Mouse (Mus musculus): ENCODE measurements around the gene Arsa. TPM values are rescaled to one million over a fixed set of nuclear protein-coding genes. Genes with fewer than 3 reads are reported as not detected.
A peak's percentile ranks its signal among the peaks of the same experiment; 100 is the strongest.

The Arsa gene
- polyA plus RNA-seq, 1 experiment from 2014 or later, result 5.0 TPM

- Histone ChIP-seq H3K4me2 (ENCODE audit: low read depth, low read length) (peak within 1 kb of the TSS; percentile 56), H3K9ac (ENCODE audit: low read depth, low read length) (no peak within 1 kb of the TSS), H3K27ac (ENCODE audit: low read length) (no peak within 1 kb of the TSS), H3K4me1 (ENCODE audit: control insufficient read depth, low read depth, low read length) (peaks cover 5% of the 10 kb centered on the region), H3K9me3 (replicated peaks; ENCODE audit: control insufficient read depth, low read length) (no peaks in the 10 kb centered on the region), H3K36me3 (ENCODE audit: control insufficient read depth, insufficient read depth) (no peaks in the 10 kb centered on the region), H3K27me3 (ENCODE audit: control insufficient read depth, insufficient read depth, low read depth, low read length) (peaks cover 29% of the 10 kb centered on the region), H3K4me3 (ENCODE audit: low read depth, low read length) (peak within 1 kb of the TSS; percentile 33)
- WGBS (ENCODE audit: insufficient replicate concordance), result 1% methylated on average over 52 of the region's 53 CpGs
- no peak for ATAC-seq (ENCODE audit: low read depth)
These were observed 23.3 kb downstream of the Arsa start, which contains the start of gene Mapk8ip2 for GRCm38 (mm10) chr15:89453865-89454478. Gene Mapk8ip2 (plus strand): TSS chr15:89453913.

- Histone ChIP-seq H3K27ac (ENCODE audit: low read length) (no peak overlapping the region), H3K36me3 (ENCODE audit: control insufficient read depth, insufficient read depth) (no peaks in the 10 kb centered on the region), H3K4me3 (ENCODE audit: low read depth, low read length) (no peak overlapping the region), H3K27me3 (ENCODE audit: control insufficient read depth, insufficient read depth, low read depth, low read length) (peaks cover 23% of the 10 kb centered on the region), H3K9ac (ENCODE audit: low read depth, low read length) (no peak overlapping the region), H3K4me2 (ENCODE audit: low read depth, low read length) (no peak overlapping the region), H3K4me1 (ENCODE audit: control insufficient read depth, low read depth, low read length) (peaks cover 5% of the 10 kb centered on the region), H3K9me3 (replicated peaks; ENCODE audit: control insufficient read depth, low read length) (no peaks in the 10 kb centered on the region)
- 5% methylated on average over 24 of the region's 24 CpGs for WGBS (ENCODE audit: insufficient replicate concordance)
- ATAC-seq (ENCODE audit: low read depth), result 0 out of 2 replicates have a peak, but pooled peaks have one; percentile 16
These were observed 24.0 kb downstream of the Arsa start for GRCm38 (mm10) chr15:89452906-89453864.

GRCm38 (mm10) chr15:89442486-89443070, 34.6 kb downstream of the Arsa start:
- Histone ChIP-seq H3K9ac (ENCODE audit: low read depth, low read length) (no peak overlapping the region), H3K36me3 (ENCODE audit: control insufficient read depth, insufficient read depth) (no peaks in the 10 kb centered on the region), H3K27me3 (ENCODE audit: control insufficient read depth, insufficient read depth, low read depth, low read length) (no peaks in the 10 kb centered on the region), H3K9me3 (replicated peaks; ENCODE audit: control insufficient read depth, low read length) (no peaks in the 10 kb centered on the region), H3K4me3 (ENCODE audit: low read depth, low read length) (no peak overlapping the region), H3K4me1 (ENCODE audit: control insufficient read depth, low read depth, low read length) (no peaks in the 10 kb centered on the region), H3K4me2 (ENCODE audit: low read depth, low read length) (no peak overlapping the region), H3K27ac (ENCODE audit: low read length) (no peak overlapping the region)
- 34% methylated on average over 8 of the region's 8 CpGs for WGBS (ENCODE audit: insufficient replicate concordance)
- no peak for ATAC-seq (ENCODE audit: low read depth)

- Histone ChIP-seq H3K9me3 (replicated peaks; ENCODE audit: control insufficient read depth, low read length) (no peaks in the 10 kb centered on the region), H3K4me1 (ENCODE audit: control insufficient read depth, low read depth, low read length) (peaks cover 5% of the 10 kb centered on the region), H3K4me2 (ENCODE audit: low read depth, low read length) (no peak overlapping the region), H3K4me3 (ENCODE audit: low read depth, low read length) (no peak overlapping the region), H3K36me3 (ENCODE audit: control insufficient read depth, insufficient read depth) (no peaks in the 10 kb centered on the region), H3K9ac (ENCODE audit: low read depth, low read length) (no peak overlapping the region), H3K27ac (ENCODE audit: low read length) (no peak overlapping the region), H3K27me3 (ENCODE audit: control insufficient read depth, insufficient read depth, low read depth, low read length) (no peaks in the 10 kb centered on the region)
- 63% methylated on average over 5 of the region's 5 CpGs for WGBS (ENCODE audit: insufficient replicate concordance)
- no peak for ATAC-seq (ENCODE audit: low read depth)
These were observed 41.3 kb downstream of the Arsa start for GRCm38 (mm10) chr15:89435878-89436277.

- ATAC-seq (ENCODE audit: low read depth), result no peak
- Histone ChIP-seq H3K9ac (ENCODE audit: low read depth, low read length) (no peak overlapping the region), H3K27ac (ENCODE audit: low read length) (no peak overlapping the region)
These were observed 43.1 kb downstream of the Arsa start for GRCm38 (mm10) chr15:89434136-89434535.

GRCm38 (mm10) chr15:89432946-89433345, 44.3 kb downstream of the Arsa start:
- no peaks in the 10 kb centered on the region for H3K27me3 ChIP-seq (ENCODE audit: control insufficient read depth, insufficient read depth, low read depth, low read length)
- H3K4me1 ChIP-seq (ENCODE audit: control insufficient read depth, low read depth, low read length), result peaks cover 14% of the 10 kb centered on the region
- no peak for ATAC-seq (ENCODE audit: low read depth)
- H3K4me2 ChIP-seq (ENCODE audit: low read depth, low read length), result no peak overlapping the region
- no peaks in the 10 kb centered on the region for H3K9me3 ChIP-seq (replicated peaks; ENCODE audit: control insufficient read depth, low read length)
- no peaks in the 10 kb centered on the region for H3K36me3 ChIP-seq (ENCODE audit: control insufficient read depth, insufficient read depth)
- no peak overlapping the region for H3K27ac ChIP-seq (ENCODE audit: low read length)
- no peak overlapping the region for H3K9ac ChIP-seq (ENCODE audit: low read depth, low read length)
- H3K4me3 ChIP-seq (ENCODE audit: low read depth, low read length), result no peak overlapping the region
- WGBS (ENCODE audit: insufficient replicate concordance), result 69% methylated on average over 4 of the region's 4 CpGs

More at GRCm38 (mm10) chr15:89434136-89434535, 43.1 kb downstream of the Arsa start:
- Histone ChIP-seq H3K4me2 (ENCODE audit: low read depth, low read length) (no peak overlapping the region), H3K4me1 (ENCODE audit: control insufficient read depth, low read depth, low read length) (peaks cover 6% of the 10 kb centered on the region), H3K36me3 (ENCODE audit: control insufficient read depth, insufficient read depth) (no peaks in the 10 kb centered on the region), H3K27me3 (ENCODE audit: control insufficient read depth, insufficient read depth, low read depth, low read length) (no peaks in the 10 kb centered on the region), H3K4me3 (ENCODE audit: low read depth, low read length) (no peak overlapping the region), H3K9me3 (replicated peaks; ENCODE audit: control insufficient read depth, low read length) (no peaks in the 10 kb centered on the region)
- 48% methylated on average over 3 of the region's 3 CpGs for WGBS (ENCODE audit: insufficient replicate concordance)

- ATAC-seq (ENCODE audit: low read depth), result no peak
- no peak overlapping the region for H3K27ac ChIP-seq (ENCODE audit: low read length)
- no peak overlapping the region; the same call in 1 of the 2 replicates for H3K9ac ChIP-seq (ENCODE audit: low read depth, low read length)
- H3K36me3 ChIP-seq (ENCODE audit: control insufficient read depth, insufficient read depth), result no peaks in the 10 kb centered on the region
- no peak overlapping the region for H3K4me3 ChIP-seq (ENCODE audit: low read depth, low read length)
- no peaks in the 10 kb centered on the region for H3K27me3 ChIP-seq (ENCODE audit: control insufficient read depth, insufficient read depth, low read depth, low read length)
- no peak overlapping the region for H3K4me2 ChIP-seq (ENCODE audit: low read depth, low read length)
- peaks cover 14% of the 10 kb centered on the region for H3K4me1 ChIP-seq (ENCODE audit: control insufficient read depth, low read depth, low read length)
- no peaks in the 10 kb centered on the region for H3K9me3 ChIP-seq (replicated peaks; ENCODE audit: control insufficient read depth, low read length)
- WGBS (ENCODE audit: insufficient replicate concordance), result 78% methylated on average over 6 of the region's 6 CpGs
These were observed 45.4 kb downstream of the Arsa start for GRCm38 (mm10) chr15:89431806-89432205.

GRCm38 (mm10) chr15:89431271-89431670, 46.0 kb downstream of the Arsa start:
- H3K4me2 ChIP-seq (ENCODE audit: low read depth, low read length), result peak overlapping the region; percentile 94
- H3K9ac ChIP-seq (ENCODE audit: low read depth, low read length), result no peak overlapping the region
- 60% methylated on average over 3 of the region's 3 CpGs for WGBS (ENCODE audit: insufficient replicate concordance)
- peak overlapping the region; percentile 88; the same call in 1 of the 2 replicates for H3K4me3 ChIP-seq (ENCODE audit: low read depth, low read length)
- no peaks in the 10 kb centered on the region; the same call in 1 of the 2 replicates for H3K36me3 ChIP-seq (ENCODE audit: control insufficient read depth, insufficient read depth)
- H3K9me3 ChIP-seq (replicated peaks; ENCODE audit: control insufficient read depth, low read length), result no peaks in the 10 kb centered on the region
- H3K27me3 ChIP-seq (ENCODE audit: control insufficient read depth, insufficient read depth, low read depth, low read length), result no peaks in the 10 kb centered on the region
- peaks cover 14% of the 10 kb centered on the region for H3K4me1 ChIP-seq (ENCODE audit: control insufficient read depth, low read depth, low read length)
- no peak overlapping the region for H3K27ac ChIP-seq (ENCODE audit: low read length)
- ATAC-seq (ENCODE audit: low read depth), result no peak
